Mouse (Mus musculus) spleen, adult 18-20 months (tissue): Measurements from ENCODE around the gene Prtg.

ENCODE experiments used
- DNase-seq, 2 experiments: peaks; one replicate each; pipeline ENCODE4 v3.0.0; 2022; ENCODE audit warnings: mixed read lengths in 2 of 2

The Prtg gene

GRCm38 (mm10) chr9:72812091-72812490 is 5.4 kb downstream of the Prtg start:
- no peak for DNase-seq

- DNase-seq = peak in 1 of 2 experiments; percentile 23
Measured at GRCm38 (mm10) chr9:72812594-72813570, 6.2 kb downstream of the Prtg start.

GRCm38 (mm10) chr9:72825511-72825910 is 18.8 kb downstream of the Prtg start:
- no peak for DNase-seq

- DNase-seq = no peak
Measured at GRCm38 (mm10) chr9:72825976-72826375, 19.3 kb downstream of the Prtg start.

GRCm38 (mm10) chr9:72828616-72829257 is 22.1 kb downstream of the Prtg start:
- no peak for DNase-seq

GRCm38 (mm10) chr9:72833992-72834696 is 27.5 kb downstream of the Prtg start:
- DNase-seq = no peak

GRCm38 (mm10) chr9:72835007-72835406 is 28.3 kb downstream of the Prtg start:
- DNase-seq = no peak

- no peak for DNase-seq
Measured at GRCm38 (mm10) chr9:72836708-72837495, 30.2 kb downstream of the Prtg start.

GRCm38 (mm10) chr9:72837598-72838160 is 31.0 kb downstream of the Prtg start:
- no peak for DNase-seq

- no peak for DNase-seq
Measured at GRCm38 (mm10) chr9:72838256-72838655, 31.6 kb downstream of the Prtg start.

- DNase-seq = no peak
Measured at GRCm38 (mm10) chr9:72839346-72839990, 32.8 kb downstream of the Prtg start.

GRCm38 (mm10) chr9:72844496-72844895 is 37.8 kb downstream of the Prtg start:
- DNase-seq = no peak

GRCm38 (mm10) chr9:72846160-72846559 is 39.5 kb downstream of the Prtg start:
- DNase-seq = no peak

GRCm38 (mm10) chr9:72851541-72851940 is 44.9 kb downstream of the Prtg start:
- no peak for DNase-seq

GRCm38 (mm10) chr9:72851979-72852378 is 45.3 kb downstream of the Prtg start:
- DNase-seq = no peak

- no peak for DNase-seq
Measured at GRCm38 (mm10) chr9:72853681-72854190, 47.1 kb downstream of the Prtg start.

- no peak for DNase-seq
Measured at GRCm38 (mm10) chr9:72856721-72857120, 50.0 kb downstream of the Prtg start.

- DNase-seq = no peak
Measured at GRCm38 (mm10) chr9:72860764-72861163, 54.1 kb downstream of the Prtg start.

- DNase-seq = no peak
Measured at GRCm38 (mm10) chr9:72861235-72861634, 54.6 kb downstream of the Prtg start.

- no peak for DNase-seq
Measured at GRCm38 (mm10) chr9:72862186-72862585, 55.5 kb downstream of the Prtg start.

- no peak for DNase-seq
Measured at GRCm38 (mm10) chr9:72862955-72863354, 56.3 kb downstream of the Prtg start.
